Mouse (Mus musculus): ENCODE measurements around the gene Abhd10. TPM values are rescaled to one million over a fixed set of nuclear protein-coding genes. Genes with fewer than 3 reads are reported as not detected.
A peak's percentile ranks its signal among the peaks of the same experiment; 100 is the strongest.

The Abhd10 gene
- polyA plus RNA-seq (2015; fragmentation: Nextera tagmentation; extraction: Ambion mirVana), result 41.2 and 44.8 TPM in 2 replicates

GRCm38 (mm10) chr16:45742615-45743476, at the start of gene Abhd10:
Abhd10 (minus strand) TSS chr16:45742955.
- peak; percentile 98 for ATAC-seq (ENCODE audit: low read depth)
- WGBS, result under 1% methylated on average over 51 of the region's 51 CpGs
- peak within 1 kb of the TSS; percentile 80 for H3K4me3 ChIP-seq
- H3K27ac ChIP-seq (replicated peaks), result peak within 1 kb of the TSS; percentile 94
- H3K9ac ChIP-seq, result peak within 1 kb of the TSS; percentile 88
- peaks cover 5% of the 10 kb centered on the region; the same call in 1 of the 2 replicates for H3K36me3 ChIP-seq
- no peaks in the 10 kb centered on the region for H3K27me3 ChIP-seq
- H3K4me2 ChIP-seq, result peak within 1 kb of the TSS; percentile 68
- H3K9me3 ChIP-seq, result no peaks in the 10 kb centered on the region
- peaks cover 27% of the 10 kb centered on the region for H3K4me1 ChIP-seq (replicated peaks)

GRCm38 (mm10) chr16:45791286-45791685, 48.5 kb upstream of the Abhd10 start:
- no peaks in the 10 kb centered on the region for H3K4me1 ChIP-seq (replicated peaks)
- H3K27me3 ChIP-seq, result no peaks in the 10 kb centered on the region
- H3K36me3 ChIP-seq, result 0 out of 2 replicates have a peak, but pooled peaks cover 6% of the 10 kb centered on the region
- WGBS, result 62% methylated on average over 5 of the region's 5 CpGs
- ATAC-seq (ENCODE audit: low read depth), result no peak
- H3K9me3 ChIP-seq, result no peaks in the 10 kb centered on the region
- no peak overlapping the region for H3K9ac ChIP-seq
- no peak overlapping the region for H3K4me3 ChIP-seq
- no peak overlapping the region for H3K27ac ChIP-seq (replicated peaks)
- no peak overlapping the region for H3K4me2 ChIP-seq

DNA sequence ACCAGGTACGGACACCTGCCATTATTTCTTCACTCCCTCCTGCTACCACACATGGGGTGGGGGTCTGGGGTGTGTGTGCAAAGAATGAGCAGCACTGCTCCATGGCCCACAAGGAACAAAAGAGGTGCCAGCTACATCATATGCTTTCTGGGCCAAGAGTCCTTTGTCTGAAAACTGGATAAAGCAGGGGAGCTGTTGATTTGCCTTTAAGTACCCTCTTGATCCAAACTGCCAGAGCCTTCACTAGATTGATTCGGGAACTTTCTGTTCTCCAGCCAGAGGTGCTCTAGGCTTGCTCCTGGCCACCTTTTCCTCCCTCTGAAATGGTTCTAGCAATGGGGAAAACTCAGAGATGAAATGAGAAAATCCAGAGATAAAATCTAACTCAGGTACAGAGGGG, 46.6 kb upstream of the Abhd10 start:
- Histone ChIP-seq H3K4me2 (no peak overlapping the region), H3K9me3 (no peaks in the 10 kb centered on the region), H3K9ac (no peak overlapping the region), H3K4me1 (replicated peaks) (no peaks in the 10 kb centered on the region), H3K4me3 (no peak overlapping the region), H3K27me3 (no peaks in the 10 kb centered on the region), H3K27ac (replicated peaks) (no peak overlapping the region), H3K36me3 (0 out of 2 replicates have a peak, but pooled peaks cover 6% of the 10 kb centered on the region)
- 88% methylated on average over 2 of the region's 2 CpGs for WGBS
- no peak for ATAC-seq (ENCODE audit: low read depth)

- 0 out of 2 replicates have a peak, but pooled peaks cover 6% of the 10 kb centered on the region for H3K36me3 ChIP-seq
- no peak overlapping the region for H3K27ac ChIP-seq (replicated peaks)
- no peaks in the 10 kb centered on the region for H3K9me3 ChIP-seq
- no peaks in the 10 kb centered on the region for H3K27me3 ChIP-seq
- no peak overlapping the region for H3K4me2 ChIP-seq
- no peak overlapping the region for H3K4me3 ChIP-seq
- 90% methylated on average over 6 of the region's 6 CpGs for WGBS
- no peak for ATAC-seq (ENCODE audit: low read depth)
- H3K4me1 ChIP-seq (replicated peaks), result no peaks in the 10 kb centered on the region
- H3K9ac ChIP-seq, result no peak overlapping the region
Measured at GRCm38 (mm10) chr16:45787650-45788049, 44.9 kb upstream of the Abhd10 start.

DNA sequence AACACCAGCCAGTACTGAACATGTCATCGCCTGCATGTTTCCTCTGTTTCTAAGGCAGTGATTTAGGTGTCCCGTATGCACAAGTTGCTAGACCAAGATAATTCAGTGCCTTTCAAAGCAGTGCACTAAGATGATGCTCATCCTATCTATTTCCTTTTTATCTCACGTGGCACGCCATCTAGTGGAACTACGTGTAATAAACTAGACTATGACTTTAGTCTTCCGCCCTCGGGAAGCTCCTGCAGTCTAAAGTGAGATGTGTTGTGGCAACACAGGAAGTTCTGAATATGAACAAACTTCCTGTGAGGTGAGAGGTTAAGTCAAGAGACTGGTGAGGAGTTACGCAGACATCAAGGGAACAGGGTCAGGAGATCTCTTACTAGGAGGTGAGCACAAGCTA, 43.9 kb upstream of the Abhd10 start:
- Histone ChIP-seq H3K4me1 (replicated peaks) (no peaks in the 10 kb centered on the region), H3K4me2 (no peak overlapping the region), H3K9ac (no peak overlapping the region), H3K9me3 (no peaks in the 10 kb centered on the region), H3K36me3 (0 out of 2 replicates have a peak, but pooled peaks cover 6% of the 10 kb centered on the region), H3K27ac (replicated peaks) (no peak overlapping the region), H3K4me3 (no peak overlapping the region), H3K27me3 (no peaks in the 10 kb centered on the region)
- no peak for ATAC-seq (ENCODE audit: low read depth)
- WGBS, result 40% methylated on average over 8 of the region's 8 CpGs

DNA sequence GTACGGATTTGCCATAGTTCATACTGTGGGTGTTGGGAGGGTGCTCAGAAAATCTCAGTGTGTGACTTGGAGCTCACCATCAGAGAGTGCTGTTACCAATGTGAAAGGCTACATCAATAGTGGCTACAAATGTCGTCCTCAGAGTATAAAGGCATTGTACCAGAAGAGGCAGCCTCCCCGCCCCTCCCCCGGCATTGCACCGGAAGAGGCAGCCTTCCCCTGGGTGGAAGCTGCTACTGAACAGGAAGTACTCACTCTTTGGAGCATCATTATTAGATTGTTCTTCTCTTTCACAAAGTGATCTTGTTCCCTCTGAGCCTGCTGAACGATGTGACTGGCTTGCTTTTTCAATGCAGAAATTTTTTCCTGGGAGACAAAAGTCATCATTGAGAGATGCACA, 37.2 kb upstream of the Abhd10 start:
- Histone ChIP-seq H3K36me3 (peaks cover 34% of the 10 kb centered on the region), H3K27me3 (no peaks in the 10 kb centered on the region), H3K27ac (replicated peaks) (no peak overlapping the region), H3K9me3 (no peaks in the 10 kb centered on the region), H3K4me3 (no peak overlapping the region), H3K4me1 (replicated peaks) (no peaks in the 10 kb centered on the region), H3K9ac (no peak overlapping the region), H3K4me2 (no peak overlapping the region)
- ATAC-seq (ENCODE audit: low read depth), result no peak
- WGBS, result 70% methylated on average over 6 of the region's 6 CpGs

DNA sequence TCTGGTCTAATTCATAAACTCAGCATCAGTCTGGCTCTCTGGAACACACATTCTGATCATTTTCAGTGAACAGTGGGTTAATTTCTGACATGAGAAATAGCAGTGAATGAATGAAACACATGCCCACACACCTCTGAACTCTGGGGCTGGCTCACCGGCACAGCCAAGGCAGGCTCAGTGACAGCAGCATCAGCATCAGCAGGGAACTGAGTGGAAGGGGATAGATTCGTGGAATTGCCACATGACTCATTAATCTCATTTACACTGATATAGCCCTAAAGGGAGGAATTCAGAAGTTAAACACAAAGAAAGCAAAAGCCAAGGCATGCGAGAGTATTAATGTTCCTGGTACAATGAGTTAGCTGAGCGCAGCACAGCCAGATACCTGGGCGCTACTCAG, 32.1 kb upstream of the Abhd10 start:
- Histone ChIP-seq H3K4me2 (no peak overlapping the region), H3K4me3 (no peak overlapping the region), H3K9me3 (no peaks in the 10 kb centered on the region), H3K36me3 (peaks cover 37% of the 10 kb centered on the region), H3K27ac (replicated peaks) (no peak overlapping the region), H3K27me3 (no peaks in the 10 kb centered on the region), H3K9ac (no peak overlapping the region), H3K4me1 (replicated peaks) (no peaks in the 10 kb centered on the region)
- 70% methylated on average over 5 of the region's 5 CpGs for WGBS
- peak; percentile 43; the same call in 1 of the 2 replicates for ATAC-seq (ENCODE audit: low read depth)

GRCm38 (mm10) chr16:45770914-45771313, 28.2 kb upstream of the Abhd10 start:
- Histone ChIP-seq H3K9ac (no peak overlapping the region), H3K4me3 (no peak overlapping the region), H3K36me3 (0 out of 2 replicates have a peak, but pooled peaks cover 15% of the 10 kb centered on the region), H3K9me3 (no peaks in the 10 kb centered on the region), H3K4me2 (no peak overlapping the region), H3K27me3 (no peaks in the 10 kb centered on the region), H3K4me1 (replicated peaks) (peaks cover 14% of the 10 kb centered on the region; the same call in 1 of the 2 replicates), H3K27ac (replicated peaks) (no peak overlapping the region)
- WGBS, result 94% methylated on average over 6 of the region's 6 CpGs
- ATAC-seq (ENCODE audit: low read depth), result no peak

- no peak overlapping the region for H3K4me3 ChIP-seq
- ATAC-seq (ENCODE audit: low read depth), result no peak
- 0 out of 2 replicates have a peak, but pooled peaks cover 11% of the 10 kb centered on the region for H3K36me3 ChIP-seq
- no peaks in the 10 kb centered on the region for H3K27me3 ChIP-seq
- H3K27ac ChIP-seq (replicated peaks), result 0 out of 2 replicates have a peak overlapping the region, but pooled peaks have one; percentile 18
- H3K4me2 ChIP-seq, result no peak overlapping the region
- H3K9me3 ChIP-seq, result no peaks in the 10 kb centered on the region
- 58% methylated on average over 10 of the region's 10 CpGs for WGBS
- H3K9ac ChIP-seq, result no peak overlapping the region
- H3K4me1 ChIP-seq (replicated peaks), result peaks cover 14% of the 10 kb centered on the region; the same call in 1 of the 2 replicates
Measured at GRCm38 (mm10) chr16:45767853-45768640, 25.3 kb upstream of the Abhd10 start.

DNA sequence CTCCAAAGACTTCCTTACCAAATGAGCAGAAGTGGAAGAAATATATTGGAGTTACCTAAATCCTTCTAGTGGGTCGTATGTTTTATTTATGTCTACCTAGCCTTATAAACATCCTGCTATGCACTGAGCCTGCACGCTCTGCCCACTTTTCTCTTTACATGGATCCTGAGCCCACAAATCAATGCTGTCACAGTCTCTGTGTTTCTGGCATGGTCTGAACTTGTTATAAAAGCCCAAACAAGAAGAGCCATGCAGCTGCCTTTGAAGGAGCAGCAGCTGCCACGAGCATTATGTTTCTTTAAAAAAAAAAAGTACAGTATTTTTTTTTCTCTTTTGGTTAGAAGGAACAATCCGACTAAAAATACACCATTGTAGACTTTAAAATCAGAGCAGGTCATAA, 24.7 kb upstream of the Abhd10 start:
- Histone ChIP-seq H3K4me1 (replicated peaks) (peaks cover 14% of the 10 kb centered on the region; the same call in 1 of the 2 replicates), H3K4me3 (no peak overlapping the region), H3K27me3 (no peaks in the 10 kb centered on the region), H3K9me3 (no peaks in the 10 kb centered on the region), H3K36me3 (0 out of 2 replicates have a peak, but pooled peaks cover 11% of the 10 kb centered on the region), H3K27ac (replicated peaks) (0 out of 2 replicates have a peak overlapping the region, but pooled peaks have one; percentile 18), H3K9ac (no peak overlapping the region), H3K4me2 (no peak overlapping the region)
- WGBS, result 26% methylated on average over 4 of the region's 4 CpGs
- no peak for ATAC-seq (ENCODE audit: low read depth)

GRCm38 (mm10) chr16:45765801-45766494, 23.2 kb upstream of the Abhd10 start:
- ATAC-seq (ENCODE audit: low read depth), result no peak

More at GRCm38 (mm10) chr16:45765801-45766494, 23.2 kb upstream of the Abhd10 start:
- Histone ChIP-seq H3K9me3 (no peaks in the 10 kb centered on the region), H3K4me1 (replicated peaks) (peaks cover 14% of the 10 kb centered on the region; the same call in 1 of the 2 replicates), H3K27me3 (no peaks in the 10 kb centered on the region), H3K9ac (no peak overlapping the region), H3K4me3 (no peak overlapping the region), H3K27ac (replicated peaks) (no peak overlapping the region), H3K36me3 (0 out of 2 replicates have a peak, but pooled peaks cover 10% of the 10 kb centered on the region), H3K4me2 (no peak overlapping the region)
- WGBS, result 86% methylated on average over 7 of the region's 7 CpGs

Measured in neural tube, embryonic 13.5 days (tissue).